Mouse (Mus musculus) liver, adult (tissue): Measurements from ENCODE around the gene Clec9a.

Source experiments
- GATA4 ChIP-seq: IDR thresholded peaks from 2 replicates; pipeline ENCODE4 v1.6.1; 2014; ENCODE audit warnings: mild to moderate bottlenecking, low read length; ENCODE audit not compliant: insufficient replicate concordance

Clec9a gene

GRCm38 (mm10) chr6:129408562-129408961 is at the start of gene Clec9a:
Gene Clec9a (plus strand): TSS chr6:129408862.
- TF ChIP-seq GATA4: no peak

- TF ChIP-seq GATA4: no peak
Observed at GRCm38 (mm10) chr6:129359515-129359914, 49.1 kb upstream of the Clec9a start.

- TF ChIP-seq GATA4: no peak
Observed at GRCm38 (mm10) chr6:129363942-129364341, 44.7 kb upstream of the Clec9a start.

- no peak for TF ChIP-seq GATA4
Observed at GRCm38 (mm10) chr6:129365959-129366359, 42.7 kb upstream of the Clec9a start.

GRCm38 (mm10) chr6:129369374-129370132 is 39.1 kb upstream of the Clec9a start:
- peak; percentile 93 for TF ChIP-seq GATA4

- no peak for TF ChIP-seq GATA4
Observed at GRCm38 (mm10) chr6:129374937-129375471, 33.7 kb upstream of the Clec9a start.

- TF ChIP-seq GATA4: no peak
Observed at GRCm38 (mm10) chr6:129380454-129380853, 28.2 kb upstream of the Clec9a start.

- TF ChIP-seq GATA4: no peak
Observed at GRCm38 (mm10) chr6:129381736-129382135, 26.9 kb upstream of the Clec9a start.

- no peak for TF ChIP-seq GATA4
Observed at GRCm38 (mm10) chr6:129383466-129383865, 25.2 kb upstream of the Clec9a start.

GRCm38 (mm10) chr6:129385000-129385399 is 23.7 kb upstream of the Clec9a start:
- TF ChIP-seq GATA4: no peak

- TF ChIP-seq GATA4: no peak
Observed at GRCm38 (mm10) chr6:129385774-129386173, 22.9 kb upstream of the Clec9a start, which contains the start of gene Clec12b. Gene Clec12b (minus strand): TSS chr6:129385874.

- no peak for TF ChIP-seq GATA4
Observed at GRCm38 (mm10) chr6:129393087-129393720, 15.5 kb upstream of the Clec9a start.

GRCm38 (mm10) chr6:129393732-129394131 is 14.9 kb upstream of the Clec9a start:
- no peak for TF ChIP-seq GATA4

- TF ChIP-seq GATA4: peak; percentile 83
Observed at GRCm38 (mm10) chr6:129396997-129397396, 11.7 kb upstream of the Clec9a start, which contains the start of gene Clec1b. Gene Clec1b (plus strand): TSS chr6:129397297.

GRCm38 (mm10) chr6:129399945-129400344 is 8.7 kb upstream of the Clec9a start:
- TF ChIP-seq GATA4: no peak

GRCm38 (mm10) chr6:129402404-129402803 is 6.3 kb upstream of the Clec9a start:
- no peak for TF ChIP-seq GATA4
